Mouse (Mus musculus): ENCODE results near the gene Acsf3.
A peak's percentile ranks its signal among the peaks of the same experiment; 100 is the strongest.

Gene Acsf3

DNA sequence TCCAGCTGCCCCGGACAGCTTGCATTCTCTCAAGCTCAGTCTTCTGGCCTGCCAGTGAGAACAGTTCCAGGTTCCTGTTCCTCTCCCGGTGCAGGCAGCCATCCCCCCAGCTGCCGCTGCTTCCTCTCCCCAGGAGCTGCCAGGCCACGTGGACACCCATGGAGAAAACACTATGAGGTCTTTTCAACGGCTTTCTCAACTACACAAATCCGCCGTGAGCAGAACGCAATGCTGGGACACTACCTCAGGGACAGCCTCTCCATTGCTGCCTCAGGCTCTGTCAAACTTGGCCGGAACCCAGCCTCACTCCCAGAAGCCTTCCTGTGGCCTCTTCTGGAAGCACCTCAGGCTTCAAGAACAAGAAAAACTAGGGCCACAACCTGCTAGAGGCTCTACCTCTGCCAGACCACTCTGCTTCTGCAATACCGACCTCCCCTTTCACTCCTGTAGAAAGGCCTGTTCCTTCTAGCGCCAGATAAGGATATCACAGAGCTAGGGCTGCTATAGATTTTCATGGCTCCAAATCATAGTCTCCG is 12.5 kb upstream of the Acsf3 start:
- DNase-seq = no peak

DNA sequence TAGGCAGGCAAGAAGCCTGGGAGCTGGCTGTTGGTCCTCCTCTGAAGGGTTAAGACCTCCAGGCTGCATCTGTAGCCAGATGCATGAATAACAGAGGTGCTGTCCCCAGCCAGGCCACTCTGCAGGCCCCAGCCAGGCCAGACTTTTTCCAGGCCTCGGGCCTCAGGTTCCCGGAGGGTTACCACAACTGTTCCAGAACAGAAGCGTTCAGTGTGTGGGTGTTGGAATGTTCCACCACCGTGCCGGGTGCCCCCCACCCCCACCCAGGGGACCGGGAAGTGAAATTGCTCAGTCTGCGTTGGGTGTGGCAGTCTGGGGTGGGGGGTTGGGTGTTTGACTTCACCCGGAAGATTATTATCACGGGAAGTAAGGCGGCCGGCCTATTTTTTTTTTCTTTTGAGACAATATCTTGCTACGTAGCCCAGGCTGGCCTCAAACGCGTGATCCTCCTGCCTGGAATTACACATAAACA is 12.0 kb upstream of the Acsf3 start:
- no peak for DNase-seq

DNA sequence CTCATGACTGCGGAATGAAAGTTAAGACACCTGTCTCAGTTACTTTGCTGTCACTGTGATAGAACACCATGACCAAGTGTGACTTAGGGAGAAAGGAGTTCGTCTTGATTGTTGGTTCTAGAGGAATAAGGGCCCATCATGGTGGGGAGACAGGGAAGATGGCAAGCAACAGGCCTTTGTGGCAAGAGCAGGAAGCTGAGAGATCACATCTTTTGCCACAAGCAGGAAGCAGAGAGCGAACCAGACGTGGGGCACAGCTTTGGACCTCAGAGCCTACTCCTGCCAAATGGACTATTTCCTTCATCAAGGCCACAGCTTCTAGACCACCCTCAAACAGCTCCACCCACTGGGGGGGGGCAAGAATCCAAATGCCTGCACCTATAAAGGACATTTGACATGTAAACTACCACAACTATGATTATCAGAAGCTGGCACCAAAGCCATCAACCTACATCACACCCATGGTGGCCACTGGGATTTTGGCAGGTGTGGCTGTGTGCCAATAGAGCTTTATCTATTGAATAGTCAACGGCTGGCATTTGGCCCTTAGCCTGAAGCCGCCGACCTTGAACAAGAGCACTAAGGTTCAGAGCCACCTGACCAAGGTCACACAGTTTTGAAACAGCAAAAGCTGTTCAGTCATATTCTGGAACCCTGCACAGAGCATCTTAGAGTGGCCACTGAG is 10.4 kb upstream of the Acsf3 start:
- no peak for DNase-seq

DNA sequence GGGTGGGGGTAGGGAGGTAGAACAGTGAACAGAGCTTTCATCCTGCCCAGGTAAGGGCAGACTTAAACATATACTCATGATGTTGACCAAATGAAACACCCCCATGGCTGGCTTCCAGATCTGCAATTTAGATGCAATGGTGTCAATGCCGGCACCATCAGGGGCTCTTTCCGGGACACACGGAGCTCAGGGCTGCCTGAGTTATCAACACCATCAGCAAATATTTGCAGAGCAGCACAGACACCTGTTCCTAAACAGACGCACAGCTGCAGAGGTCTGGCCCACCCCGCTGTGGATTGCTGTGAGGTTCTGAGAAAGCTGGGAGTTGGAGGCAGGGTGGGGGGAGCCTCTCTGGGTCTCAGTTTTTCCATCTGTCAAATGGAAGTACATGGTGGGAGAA is 9.1 kb upstream of the Acsf3 start:
- no peak for DNase-seq

DNA sequence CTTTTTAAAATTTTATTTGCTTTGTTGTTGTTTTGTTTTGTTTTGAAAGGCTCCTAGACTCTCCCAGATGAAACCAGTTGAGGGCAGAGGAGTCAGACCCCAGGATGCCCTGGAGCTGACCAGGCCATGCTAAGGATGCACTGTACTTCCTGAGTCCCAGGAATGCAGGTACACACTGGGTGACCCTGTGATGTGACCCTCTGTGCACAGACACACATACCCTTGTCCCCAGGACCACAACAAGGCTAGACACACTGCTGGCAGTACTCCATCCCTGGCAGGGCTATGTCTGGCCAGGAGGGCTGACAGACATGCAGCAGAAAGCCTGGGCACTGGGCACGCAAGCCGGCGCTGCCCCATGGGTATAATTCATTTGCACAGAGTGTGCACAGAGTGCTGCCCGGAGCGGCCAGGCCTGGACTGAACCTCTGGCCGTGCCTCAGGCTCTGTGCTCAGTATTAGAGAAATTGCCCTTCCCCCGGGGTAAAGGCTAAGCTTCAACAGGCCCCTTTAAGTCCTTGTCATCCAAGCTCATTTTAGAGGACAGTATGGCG is 8.6 kb upstream of the Acsf3 start:
- no peak for DNase-seq

DNA sequence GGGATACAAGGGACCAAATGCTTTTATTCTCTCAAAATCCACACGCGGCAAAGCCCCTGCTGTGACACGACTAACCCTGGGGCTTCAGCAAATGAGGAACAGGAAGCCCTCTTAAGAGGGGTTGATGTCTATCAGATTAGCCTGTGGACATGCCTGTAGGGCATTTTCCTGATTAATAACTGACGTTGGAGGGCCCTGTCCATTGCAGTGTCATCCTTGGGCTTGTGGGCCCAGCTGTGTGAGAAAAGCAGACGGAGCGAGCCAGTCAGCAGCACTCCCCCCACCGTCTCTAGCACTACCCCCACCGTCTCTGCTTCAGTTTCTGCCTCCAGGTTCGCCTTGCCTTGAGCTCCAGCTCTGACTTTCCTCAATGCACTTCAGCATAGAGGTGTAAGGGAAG is 8.1 kb upstream of the Acsf3 start:
- no peak for DNase-seq

DNA sequence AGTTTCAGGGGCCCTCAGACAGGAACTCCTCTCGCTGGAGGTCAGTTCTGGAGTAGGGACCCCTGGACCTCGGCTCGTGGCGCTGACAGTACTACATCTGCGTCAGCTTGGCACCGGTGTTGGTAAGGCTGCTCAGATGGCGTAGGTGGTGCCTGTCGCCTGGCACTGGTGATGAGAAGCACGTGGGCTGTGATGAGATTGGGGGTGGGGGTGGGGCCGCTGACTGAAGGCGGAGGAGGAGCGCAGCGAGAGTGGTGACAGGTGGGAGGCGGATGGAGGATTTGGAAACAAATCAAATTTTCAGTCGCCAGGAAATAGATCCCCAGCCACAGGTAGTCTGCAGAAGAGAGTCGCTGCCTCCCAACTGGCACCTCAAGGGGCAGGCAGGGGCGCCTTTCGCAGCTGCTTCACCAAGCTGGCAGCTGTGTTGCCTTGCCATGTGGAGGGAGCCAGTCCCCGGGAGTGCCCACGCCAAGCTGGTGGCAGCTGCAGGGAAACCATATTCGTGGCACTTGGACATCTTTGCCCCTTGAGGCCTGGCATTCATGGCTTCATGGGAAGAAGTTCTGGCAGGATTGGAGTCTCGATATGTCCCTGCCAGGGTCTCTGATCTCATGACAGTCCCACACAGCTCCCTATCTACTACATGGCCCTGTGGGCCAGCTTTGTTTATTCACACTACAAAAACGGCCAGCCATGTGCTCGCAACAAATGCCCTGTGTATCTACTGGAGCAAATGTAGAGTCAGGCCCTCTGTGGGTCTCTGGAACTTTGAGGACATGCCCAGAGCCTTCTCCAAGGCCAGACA is 5.8 kb upstream of the Acsf3 start:
- peak; percentile 61 for DNase-seq

DNA sequence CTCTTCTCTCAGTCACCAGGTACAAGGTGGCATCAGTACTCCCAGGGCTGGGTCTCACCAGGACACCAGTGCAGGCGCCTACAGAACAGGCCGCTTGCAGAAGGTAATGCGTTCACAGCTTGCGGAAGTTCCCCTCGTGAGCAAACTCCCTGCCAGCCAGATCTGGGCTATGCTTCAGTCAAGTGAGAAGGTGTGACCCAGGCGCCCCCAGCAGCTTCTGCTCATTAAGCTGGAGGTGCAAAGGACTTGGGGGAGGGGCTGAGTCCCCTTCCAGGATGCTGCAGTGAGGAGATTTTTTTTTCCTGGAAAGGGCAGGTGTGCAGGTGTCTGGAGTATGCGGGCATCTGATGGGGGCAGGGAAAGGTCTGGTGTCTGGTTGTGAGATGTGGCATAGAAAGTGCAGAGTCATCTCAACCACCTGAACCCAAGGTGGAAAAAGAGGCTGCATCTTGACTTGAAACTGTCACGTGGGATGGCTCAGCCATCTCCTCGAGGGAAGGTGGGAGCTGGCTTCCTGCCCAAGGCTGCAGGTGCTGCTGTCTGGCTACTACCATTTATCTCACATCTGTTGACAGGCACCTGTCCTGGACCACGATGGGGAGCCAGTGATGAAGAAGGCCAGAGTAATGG is 2.7 kb upstream of the Acsf3 start:
- DNase-seq = no peak

DNA sequence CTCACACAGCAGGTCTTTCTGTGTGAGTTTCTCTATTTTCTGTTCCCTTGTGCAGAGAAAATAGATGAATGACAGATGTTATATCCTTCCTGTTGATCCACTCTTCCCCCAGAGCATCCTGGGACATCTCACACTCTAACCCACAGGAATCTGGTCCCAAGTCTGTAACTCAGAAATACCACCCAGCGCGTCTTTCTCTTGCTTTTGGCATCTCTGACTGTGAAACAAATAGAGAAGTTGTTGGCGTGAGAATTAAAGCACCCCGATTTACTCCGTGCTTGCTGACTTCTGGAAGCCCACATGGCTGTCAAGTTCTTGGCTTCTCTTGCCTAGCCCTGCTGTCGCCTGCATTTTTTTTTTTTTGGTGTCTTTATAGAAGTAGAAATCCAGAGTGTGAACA is 2.4 kb downstream of the Acsf3 start:
- DNase-seq = no peak

DNA sequence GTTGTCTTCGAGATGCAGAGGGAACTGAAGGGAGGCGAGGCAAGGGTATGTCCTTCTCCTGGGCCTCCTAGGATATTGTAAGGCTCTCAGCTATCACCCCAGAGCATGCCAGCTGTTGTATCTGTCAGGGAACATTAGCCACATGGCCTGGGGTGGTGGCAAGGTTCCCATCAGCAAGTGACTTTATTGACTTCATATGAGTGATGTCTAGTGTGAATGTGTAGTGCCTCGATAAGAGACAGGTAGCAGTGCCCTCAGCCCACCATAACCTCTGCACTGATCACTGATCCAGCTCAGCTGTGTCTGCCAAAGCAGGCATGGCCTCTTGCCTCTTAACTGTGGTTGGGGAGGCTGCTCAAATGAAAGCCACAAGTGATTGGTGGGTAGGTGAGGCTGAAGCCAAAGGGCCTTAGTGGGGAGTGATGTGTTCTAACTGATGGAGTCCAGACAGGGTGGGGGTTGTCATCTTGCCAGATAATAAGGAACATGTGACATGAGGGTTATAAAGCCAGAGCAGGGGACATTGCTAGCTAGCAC is 3.5 kb downstream of the Acsf3 start:
- no peak for DNase-seq

DNA sequence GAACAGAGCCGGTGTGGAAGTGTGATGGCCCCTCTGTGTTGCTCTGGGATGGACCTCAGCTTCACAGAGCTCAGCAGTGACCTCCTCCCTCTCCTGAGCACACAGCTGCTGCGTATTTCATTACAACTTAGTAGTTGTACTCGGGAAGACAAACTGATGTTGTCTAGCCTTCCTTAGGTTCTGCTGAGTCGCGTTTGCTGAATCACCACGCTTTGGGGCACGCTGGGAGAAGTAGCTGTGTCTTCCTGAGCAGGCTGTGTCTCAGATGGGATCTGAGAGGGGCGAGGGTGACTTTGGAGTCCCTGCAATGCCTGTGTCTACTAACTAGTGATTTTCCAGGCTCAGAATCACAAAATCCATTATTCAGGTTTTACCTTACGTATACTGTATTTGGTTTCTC is 4.0 kb downstream of the Acsf3 start:
- DNase-seq = no peak

DNA sequence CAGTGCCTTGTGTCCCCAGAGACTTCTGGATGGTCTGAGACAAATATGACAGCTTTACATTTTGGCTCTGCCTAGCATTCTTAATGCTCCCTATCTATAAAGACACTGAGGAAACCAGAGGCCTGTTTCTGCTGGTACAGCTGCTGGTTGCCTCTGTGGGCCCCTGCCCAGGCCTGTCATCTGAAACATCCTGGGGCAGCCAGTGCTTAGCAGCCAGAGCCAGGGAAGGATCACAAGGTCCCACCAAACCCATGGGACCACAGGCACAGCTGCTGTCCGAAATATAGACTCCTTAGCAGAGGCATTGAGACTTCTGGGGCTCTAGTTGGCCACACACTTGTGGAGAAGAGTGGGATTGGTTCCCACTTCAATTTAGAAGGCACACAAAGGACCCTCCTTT is 9.5 kb downstream of the Acsf3 start:
- no peak for DNase-seq

DNA sequence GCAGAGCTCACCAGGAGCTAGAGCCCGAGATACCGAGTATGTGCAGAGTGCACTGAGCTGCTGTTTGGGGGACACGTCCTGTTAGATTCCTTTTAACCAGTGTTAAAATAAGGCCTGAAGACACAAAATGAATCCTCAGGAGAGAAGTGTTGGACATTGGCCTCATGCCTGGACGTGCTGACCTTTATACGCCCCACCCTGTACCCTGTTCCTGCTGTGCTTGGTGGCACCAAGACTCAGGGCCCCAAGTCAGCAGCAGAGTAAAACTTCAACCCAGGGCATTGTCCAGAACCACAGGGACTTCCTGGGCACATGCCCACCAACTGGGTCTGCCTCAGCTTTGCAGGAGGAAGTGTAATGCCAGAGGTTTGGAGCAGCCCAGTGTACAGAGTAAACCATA is 14.5 kb downstream of the Acsf3 start:
- DNase-seq = no peak

DNA sequence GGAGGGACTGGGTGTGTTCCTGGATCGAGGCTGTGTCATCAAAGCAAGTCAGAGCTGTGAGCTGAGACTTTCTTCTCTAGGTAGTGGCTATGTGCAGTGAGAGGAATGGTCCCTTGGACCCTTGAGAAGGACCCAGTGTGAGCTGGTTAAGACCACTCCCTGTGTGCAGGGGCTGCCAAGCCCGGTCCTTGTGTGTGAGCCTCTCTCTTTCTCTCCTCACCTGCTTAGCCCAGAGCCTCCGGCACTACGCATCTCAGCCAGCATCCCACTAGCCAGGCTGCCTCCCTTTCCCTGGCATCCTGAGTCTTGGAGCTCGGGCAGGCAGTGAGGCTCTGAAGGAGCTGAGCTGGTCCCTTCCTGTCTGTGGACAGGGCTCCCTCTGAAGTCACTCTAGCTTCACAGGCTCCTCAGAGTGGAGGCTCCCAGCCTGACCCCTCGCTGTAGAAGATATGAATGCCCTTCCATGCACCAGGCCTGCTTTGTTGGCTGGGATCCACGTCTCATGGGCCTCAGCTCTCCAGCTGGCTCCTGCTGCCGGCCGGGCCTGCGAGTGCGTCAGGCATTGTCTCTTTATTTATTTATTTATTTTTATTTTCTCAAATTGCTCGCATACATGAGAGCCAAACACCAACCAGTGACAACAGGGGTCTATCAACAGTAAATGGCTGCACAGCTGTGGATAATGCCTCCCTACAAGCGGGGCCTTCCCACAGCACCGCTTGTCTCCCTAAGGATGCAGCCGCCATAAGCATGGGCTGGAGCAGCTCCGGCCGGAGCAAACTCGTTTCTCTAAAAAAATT is 18.3 kb downstream of the Acsf3 start:
- DNase-seq = peak; percentile 32

DNA sequence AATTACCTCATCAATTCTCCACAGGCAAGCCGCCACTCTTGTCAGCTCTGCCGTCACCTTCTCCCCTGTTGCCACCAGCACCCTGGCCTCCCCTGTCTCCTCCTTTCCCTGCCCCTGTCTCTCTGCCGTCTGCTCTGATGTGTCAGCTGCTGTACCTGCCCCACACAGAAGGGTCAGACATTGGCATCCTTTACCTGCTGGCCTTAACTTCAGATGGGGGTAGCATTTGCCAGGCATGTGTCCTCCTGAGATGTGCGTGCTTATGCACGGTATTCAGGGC is 18.8 kb downstream of the Acsf3 start:
- DNase-seq = no peak

DNA sequence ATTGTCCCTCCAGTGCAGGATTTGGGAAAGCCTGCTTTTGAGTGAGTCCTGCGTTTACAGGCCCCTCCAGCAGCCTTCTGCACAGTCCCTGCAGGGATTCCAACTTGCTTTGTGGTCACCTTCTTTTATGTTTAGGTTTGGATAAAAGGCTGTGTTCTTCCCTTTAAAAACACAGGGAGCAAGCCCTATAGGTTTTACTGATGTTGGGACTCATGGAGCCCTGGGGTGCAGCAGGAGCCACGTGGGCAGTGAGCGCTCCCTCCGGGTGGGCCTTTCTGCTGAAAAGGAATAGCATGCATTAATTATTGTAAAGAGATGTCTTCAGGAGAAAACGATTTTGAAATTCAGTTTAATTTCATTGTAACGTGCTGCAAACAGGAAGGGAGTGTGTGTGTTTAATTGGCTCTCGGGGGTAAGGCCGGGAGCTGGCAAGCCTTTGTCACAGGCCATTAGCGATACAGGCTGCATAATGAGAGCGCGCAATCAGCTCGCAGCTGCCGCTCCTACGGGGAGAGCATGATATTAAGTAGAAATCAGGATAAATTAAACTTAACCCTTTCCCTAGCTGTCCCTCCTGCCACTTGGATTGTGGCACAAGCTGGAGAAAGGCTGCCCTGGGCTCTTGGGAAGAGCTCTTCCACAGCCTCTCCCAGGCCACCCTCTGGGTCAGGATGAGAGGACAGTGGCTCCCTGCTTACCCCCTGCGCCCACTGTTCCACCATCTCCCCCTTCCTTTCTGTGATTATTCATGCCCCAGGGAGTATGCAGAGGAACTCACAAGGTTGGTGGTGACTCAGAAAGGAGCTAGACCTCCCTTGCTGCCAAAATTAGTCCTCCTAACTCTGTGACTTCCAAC is 28.8 kb downstream of the Acsf3 start:
- no peak for DNase-seq

DNA sequence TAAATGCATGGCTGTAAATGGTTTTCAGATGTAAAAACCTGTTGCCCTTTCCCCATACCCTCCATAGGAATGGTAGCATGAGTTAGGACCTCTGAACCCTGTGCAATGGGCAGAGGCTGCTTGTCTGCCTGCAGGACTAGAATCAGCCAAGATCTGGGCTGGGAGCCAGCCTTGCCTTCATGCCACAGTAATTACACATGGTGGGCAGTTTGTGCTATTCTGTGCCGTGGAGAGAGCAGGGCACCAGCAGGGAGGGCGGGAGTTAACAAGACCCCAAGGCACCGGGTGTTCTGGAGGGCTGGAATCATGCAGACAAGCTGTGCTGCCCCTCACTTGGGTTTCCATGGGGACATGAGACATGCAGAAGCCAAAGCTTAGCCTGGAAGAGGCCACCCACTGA is 30.1 kb downstream of the Acsf3 start:
- DNase-seq = peak; percentile 47

DNA sequence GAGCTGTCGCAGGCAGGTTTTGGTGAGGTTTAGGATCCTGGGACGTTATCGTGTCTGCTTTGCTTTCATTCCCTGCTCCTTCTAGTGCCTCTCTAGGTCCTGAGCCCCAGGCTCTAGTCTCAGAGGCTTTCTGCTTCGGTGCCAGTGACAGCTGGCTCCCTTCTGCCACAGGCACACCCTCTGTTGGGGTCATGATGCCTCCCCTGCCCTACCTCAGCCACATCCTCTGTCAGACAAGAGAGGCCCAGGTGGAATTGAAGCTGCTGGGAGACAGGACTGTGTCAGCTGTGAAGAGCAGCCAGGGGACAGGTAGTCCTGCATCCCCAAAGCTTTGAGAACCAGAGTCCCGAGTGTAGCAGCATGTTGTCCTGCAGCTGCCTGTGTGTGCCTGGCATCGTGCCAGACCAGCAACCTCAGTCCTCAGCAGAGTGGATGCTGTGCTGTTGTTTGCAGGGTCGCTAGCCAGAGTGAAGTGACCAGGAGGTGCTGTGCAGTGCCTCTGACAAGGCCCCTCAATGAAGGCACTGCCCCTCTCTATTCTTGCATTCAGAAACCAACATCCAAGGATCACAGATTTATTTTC is 31.8 kb downstream of the Acsf3 start:
- no peak for DNase-seq

DNA sequence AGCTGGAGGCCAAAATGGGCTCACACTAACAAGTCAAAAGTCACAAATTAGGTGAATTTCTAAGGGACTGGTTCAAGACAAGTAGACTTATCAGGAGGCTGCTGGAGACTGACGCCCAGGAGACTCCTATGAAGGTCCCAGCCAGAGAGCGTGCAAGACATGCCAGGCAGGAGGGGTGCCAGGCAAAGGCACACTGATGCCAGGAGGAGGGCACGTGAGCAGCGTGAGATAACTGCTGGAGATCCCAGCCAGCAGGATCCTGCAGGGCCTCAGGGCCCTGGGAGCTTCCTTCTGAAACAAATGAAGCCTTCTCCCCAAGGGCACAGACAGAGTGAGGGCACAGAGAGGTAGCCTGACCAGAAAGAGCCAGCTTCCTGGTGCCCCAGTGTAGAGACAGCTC is 32.6 kb downstream of the Acsf3 start:
- no peak for DNase-seq

DNA sequence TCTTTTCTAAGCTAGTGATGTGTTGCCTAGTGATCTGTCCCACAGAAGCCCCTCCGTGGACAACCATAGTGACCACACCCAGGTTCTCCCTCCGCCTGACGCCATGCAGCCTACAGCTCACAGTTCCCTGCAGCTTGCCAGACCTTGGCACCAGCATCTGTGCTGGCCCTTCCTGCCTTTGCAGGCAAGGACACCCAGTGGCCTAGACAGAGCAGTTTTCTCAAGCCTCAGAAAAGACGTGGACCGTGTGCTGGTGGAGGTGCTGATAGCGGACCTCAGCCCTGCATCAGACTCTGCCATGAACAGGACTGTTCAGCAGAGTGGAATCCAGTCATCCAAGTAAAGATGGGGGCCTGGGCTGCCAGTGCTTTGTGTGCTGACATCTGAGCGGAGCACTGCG is 35.1 kb downstream of the Acsf3 start:
- DNase-seq = no peak

DNA sequence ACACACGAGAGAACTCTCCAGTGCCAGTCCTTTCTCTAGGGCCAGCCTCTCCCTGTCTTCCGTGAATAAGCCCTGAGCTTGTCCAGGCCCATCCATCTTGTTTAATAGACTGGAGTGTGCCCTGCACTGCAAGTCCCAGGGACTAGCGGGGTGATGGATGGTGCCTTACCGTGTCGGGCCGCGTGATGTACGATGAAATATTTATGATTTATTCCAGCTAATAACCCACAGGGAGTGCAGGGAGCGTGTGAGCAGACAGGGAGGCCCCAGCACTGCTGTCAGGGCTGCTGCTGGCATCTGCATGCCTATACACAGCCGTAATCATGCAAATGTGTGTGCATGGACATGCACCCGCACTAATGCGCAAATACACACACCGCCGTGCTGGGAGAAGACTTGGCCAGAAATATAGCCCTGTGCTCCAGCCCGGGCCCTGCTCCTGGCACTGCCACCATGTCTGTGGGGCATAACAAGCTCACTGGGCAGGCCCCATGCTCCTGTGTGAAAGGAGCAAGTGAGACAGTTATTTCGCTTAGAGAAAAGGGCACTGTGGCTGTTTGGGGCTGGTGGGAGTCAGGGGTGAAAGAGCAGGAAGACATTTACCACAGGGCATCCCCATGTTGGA is 36.7 kb downstream of the Acsf3 start:
- no peak for DNase-seq

All from right cerebral cortex, postnatal 14 days (tissue).